Mouse (Mus musculus): ENCODE data around the gene Fcgr4. TPM values are rescaled to one million over a fixed set of nuclear protein-coding genes. Genes with fewer than 3 reads are reported as not detected.
"Not testable (repeated sequence)": the region's sequence is repeated elsewhere in the genome, so short reads cannot be mapped to it uniquely, and the experiment has no call there.

The Fcgr4 gene
- total RNA-seq (2014; rRNA removed; ENCODE audit: low replicate concordance) (0.23 and 1.7 TPM in 2 replicates), polyA plus RNA-seq (2015; fragmentation: Nextera tagmentation; extraction: Ambion mirVana) (0.60 and 1.0 TPM in 2 replicates)

DNA sequence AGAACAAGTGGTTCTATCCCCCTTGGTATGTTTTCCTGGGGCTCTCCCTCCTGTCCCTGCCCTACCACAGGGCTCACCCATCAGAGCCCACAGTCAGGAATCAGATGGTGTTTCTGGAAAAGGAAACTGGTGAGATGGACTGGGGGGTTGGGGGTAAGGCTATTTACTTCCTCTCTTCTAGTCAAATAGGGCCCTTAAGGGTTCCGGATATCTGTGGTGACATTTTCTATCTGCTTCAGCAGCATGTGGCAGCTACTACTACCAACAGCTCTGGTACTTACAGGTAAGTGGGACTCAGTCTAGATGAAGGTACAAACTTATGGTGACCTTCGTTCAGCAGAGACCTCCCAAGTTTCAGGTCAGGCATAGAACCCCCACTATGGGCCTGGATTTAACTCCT is at the start of gene Fcgr4:
Fcgr4 (plus strand) TSS at position 184 of the 400 bp plus-strand sequence.
- H3K4me3 ChIP-seq (ENCODE audit: low read depth, low read length): no peak within 1 kb of the TSS
- 69% methylated on average over 2 of the region's 2 CpGs for WGBS
- H3K27ac ChIP-seq (ENCODE audit: low read depth): no peak within 1 kb of the TSS
- no peaks in the 10 kb centered on the region for H3K9me3 ChIP-seq (replicated peaks; ENCODE audit: control insufficient read depth, low read length)
- no peaks in the 10 kb centered on the region for H3K4me1 ChIP-seq (ENCODE audit: control insufficient read depth, insufficient read depth)
- TF ChIP-seq CTCF (IDR thresholded peaks at IDR 0.05; ENCODE audit: low read depth) (no peak), EP300 (IDR thresholded peaks at IDR 0.05; ENCODE audit: low read depth) (no peak)
- no peaks in the 10 kb centered on the region for H3K27me3 ChIP-seq (ENCODE audit: control insufficient read depth, insufficient read depth, low read length)
- H3K9ac ChIP-seq (replicated peaks; ENCODE audit: low read depth, low read length): no peak within 1 kb of the TSS
- ATAC-seq (ENCODE audit: insufficient read depth, low read depth) (no peak), DNase-seq (ENCODE audit: low spot score) (no peak)
- no peak within 1 kb of the TSS for H3K4me2 ChIP-seq (ENCODE audit: low read depth, low read length)
- no peaks in the 10 kb centered on the region for H3K36me3 ChIP-seq (replicated peaks; ENCODE audit: control insufficient read depth, insufficient read depth, low read length)

DNA sequence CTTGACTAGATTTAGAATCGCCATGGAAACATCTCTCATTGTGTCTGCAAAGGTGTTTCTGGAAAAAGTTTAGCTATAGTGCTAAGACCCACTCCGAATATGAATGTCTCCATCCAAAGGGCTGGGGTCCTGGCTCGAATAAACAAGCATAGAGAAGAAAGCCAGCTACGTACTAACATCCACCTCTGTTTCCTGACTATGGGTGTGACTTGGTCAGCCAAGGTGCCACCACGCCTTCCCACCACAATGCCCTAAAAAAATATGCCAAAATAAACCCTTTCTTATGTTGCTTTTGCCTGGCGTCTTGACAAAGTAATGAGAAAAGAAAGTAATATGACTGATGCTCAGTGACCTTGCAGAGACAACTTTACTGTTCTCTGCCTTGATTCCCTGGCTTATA is 46.2 kb upstream of the Fcgr4 start:
- Histone ChIP-seq H3K4me3 (ENCODE audit: low read depth, low read length) (no peak overlapping the region), H3K27ac (ENCODE audit: low read depth) (no peak overlapping the region), H3K4me1 (ENCODE audit: control insufficient read depth, insufficient read depth) (no peaks in the 10 kb centered on the region), H3K9me3 (replicated peaks; ENCODE audit: control insufficient read depth, low read length) (no peaks in the 10 kb centered on the region), H3K4me2 (ENCODE audit: low read depth, low read length) (no peak overlapping the region), H3K27me3 (ENCODE audit: control insufficient read depth, insufficient read depth, low read length) (no peaks in the 10 kb centered on the region), H3K9ac (replicated peaks; ENCODE audit: low read depth, low read length) (no peak overlapping the region), H3K36me3 (replicated peaks; ENCODE audit: control insufficient read depth, insufficient read depth, low read length) (no peaks in the 10 kb centered on the region)
- WGBS: 71% methylated on average over 6 of the region's 6 CpGs
- DNase-seq (ENCODE audit: low spot score) (no peak), ATAC-seq (ENCODE audit: insufficient read depth, low read depth) (no peak)
- TF ChIP-seq EP300 (IDR thresholded peaks at IDR 0.05; ENCODE audit: low read depth) (no peak), CTCF (IDR thresholded peaks at IDR 0.05; ENCODE audit: low read depth) (no peak)

- Histone ChIP-seq H3K4me1 (ENCODE audit: control insufficient read depth, insufficient read depth) (no peaks in the 10 kb centered on the region), H3K4me3 (ENCODE audit: low read depth, low read length) (no peak overlapping the region), H3K36me3 (replicated peaks; ENCODE audit: control insufficient read depth, insufficient read depth, low read length) (no peaks in the 10 kb centered on the region), H3K27ac (ENCODE audit: low read depth) (no peak overlapping the region), H3K4me2 (ENCODE audit: low read depth, low read length) (no peak overlapping the region), H3K27me3 (ENCODE audit: control insufficient read depth, insufficient read depth, low read length) (no peaks in the 10 kb centered on the region), H3K9ac (replicated peaks; ENCODE audit: low read depth, low read length) (no peak overlapping the region), H3K9me3 (replicated peaks; ENCODE audit: control insufficient read depth, low read length) (no peaks in the 10 kb centered on the region)
- WGBS: 63% methylated on average over 4 of the region's 4 CpGs
- TF ChIP-seq CTCF (IDR thresholded peaks at IDR 0.05; ENCODE audit: low read depth) (no peak), EP300 (IDR thresholded peaks at IDR 0.05; ENCODE audit: low read depth) (no peak)
- ATAC-seq (ENCODE audit: insufficient read depth, low read depth) (no peak), DNase-seq (ENCODE audit: low spot score) (no peak)
These were observed 45.8 kb upstream of the Fcgr4 start for GRCm38 (mm10) chr1:170972936-170973335.

DNA sequence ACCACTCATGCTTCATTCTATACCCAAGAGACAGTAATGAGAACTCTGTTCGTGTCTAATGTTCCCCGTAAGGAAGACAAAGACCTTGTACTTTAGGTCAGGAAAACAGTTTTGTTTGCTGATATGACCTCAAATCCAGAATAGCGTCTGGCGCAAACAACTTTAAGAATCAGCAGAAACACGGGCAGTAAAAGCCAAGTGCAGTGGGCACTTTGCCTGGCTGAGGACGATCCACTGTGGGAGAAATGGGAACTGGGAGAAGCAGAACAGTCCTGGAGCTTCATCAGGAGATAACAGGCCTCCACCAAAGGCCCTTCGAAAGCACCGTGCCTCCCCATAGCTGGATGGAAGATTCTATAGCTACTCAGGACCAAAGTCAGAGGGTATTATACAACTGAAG is 44.5 kb upstream of the Fcgr4 start:
- H3K9me3 ChIP-seq (replicated peaks; ENCODE audit: control insufficient read depth, low read length): no peaks in the 10 kb centered on the region
- no peaks in the 10 kb centered on the region for H3K4me1 ChIP-seq (ENCODE audit: control insufficient read depth, insufficient read depth)
- H3K9ac ChIP-seq (replicated peaks; ENCODE audit: low read depth, low read length): no peak overlapping the region
- TF ChIP-seq EP300 (IDR thresholded peaks at IDR 0.05; ENCODE audit: low read depth) (no peak), CTCF (IDR thresholded peaks at IDR 0.05; ENCODE audit: low read depth) (no peak)
- no peak overlapping the region for H3K4me3 ChIP-seq (ENCODE audit: low read depth, low read length)
- WGBS: 67% methylated on average over 8 of the region's 8 CpGs
- H3K36me3 ChIP-seq (replicated peaks; ENCODE audit: control insufficient read depth, insufficient read depth, low read length): no peaks in the 10 kb centered on the region
- no peak overlapping the region for H3K27ac ChIP-seq (ENCODE audit: low read depth)
- DNase-seq (ENCODE audit: low spot score) (no peak), ATAC-seq (ENCODE audit: insufficient read depth, low read depth) (no peak)
- H3K27me3 ChIP-seq (ENCODE audit: control insufficient read depth, insufficient read depth, low read length): no peaks in the 10 kb centered on the region
- H3K4me2 ChIP-seq (ENCODE audit: low read depth, low read length): no peak overlapping the region

DNA sequence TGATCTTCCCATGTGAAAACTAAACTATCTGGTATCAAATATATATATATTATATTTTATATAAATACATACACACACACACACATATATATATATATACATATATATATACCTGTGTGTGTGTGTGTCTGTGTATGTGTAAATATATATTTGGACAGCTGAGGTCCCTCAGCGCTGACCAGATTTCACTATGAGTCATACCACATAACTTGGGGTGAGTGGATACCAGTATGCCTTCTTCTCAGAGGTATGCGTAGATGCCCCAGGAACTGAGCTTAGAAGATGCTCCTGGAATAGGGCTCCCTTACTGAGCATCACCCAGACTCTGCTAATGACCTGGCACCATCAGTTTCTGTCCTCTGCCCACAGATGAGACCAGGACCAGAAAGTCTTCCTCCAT is 44.0 kb upstream of the Fcgr4 start:
- H3K4me1 ChIP-seq (ENCODE audit: control insufficient read depth, insufficient read depth): no peaks in the 10 kb centered on the region
- no peak overlapping the region for H3K4me2 ChIP-seq (ENCODE audit: low read depth, low read length)
- DNase-seq (ENCODE audit: low spot score) (no peak), ATAC-seq (ENCODE audit: insufficient read depth, low read depth) (no peak)
- H3K27me3 ChIP-seq (ENCODE audit: control insufficient read depth, insufficient read depth, low read length): no peaks in the 10 kb centered on the region
- no peak overlapping the region for H3K27ac ChIP-seq (ENCODE audit: low read depth)
- no peaks in the 10 kb centered on the region for H3K36me3 ChIP-seq (replicated peaks; ENCODE audit: control insufficient read depth, insufficient read depth, low read length)
- H3K4me3 ChIP-seq (ENCODE audit: low read depth, low read length): no peak overlapping the region
- no peaks in the 10 kb centered on the region for H3K9me3 ChIP-seq (replicated peaks; ENCODE audit: control insufficient read depth, low read length)
- WGBS: 94% methylated on average over 2 of the region's 2 CpGs
- no peak overlapping the region for H3K9ac ChIP-seq (replicated peaks; ENCODE audit: low read depth, low read length)
- TF ChIP-seq CTCF (IDR thresholded peaks at IDR 0.05; ENCODE audit: low read depth): no peak
- TF ChIP-seq EP300 (IDR thresholded peaks at IDR 0.05; ENCODE audit: low read depth): no peak

DNA sequence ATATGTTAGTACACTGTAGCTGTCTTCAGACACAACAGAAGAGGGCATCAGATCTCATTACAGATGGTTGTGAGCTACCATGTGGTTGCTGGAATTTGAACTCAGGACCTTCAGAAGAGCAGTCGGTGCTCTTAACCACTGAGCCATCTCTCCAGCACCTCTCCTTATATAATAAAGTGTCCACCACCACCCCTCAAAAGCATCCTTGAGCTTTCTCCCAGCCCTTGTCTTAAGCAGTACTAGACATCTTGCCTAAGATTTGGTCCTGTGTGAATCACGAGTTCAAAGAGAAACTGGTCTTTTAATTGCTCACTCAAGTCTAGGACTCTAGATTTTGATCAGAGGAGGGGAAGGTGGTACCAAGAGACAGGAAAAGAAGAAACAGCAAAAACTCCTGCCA is 43.4 kb upstream of the Fcgr4 start:
- not testable (repeated sequence) for H3K27ac ChIP-seq (ENCODE audit: low read depth); H3K4me2 ChIP-seq (ENCODE audit: low read depth, low read length); H3K36me3 ChIP-seq (replicated peaks; ENCODE audit: control insufficient read depth, insufficient read depth, low read length); H3K27me3 ChIP-seq (ENCODE audit: control insufficient read depth, insufficient read depth, low read length); DNase-seq (ENCODE audit: low spot score); H3K4me3 ChIP-seq (ENCODE audit: low read depth, low read length); ATAC-seq (ENCODE audit: insufficient read depth, low read depth); H3K9me3 ChIP-seq (replicated peaks; ENCODE audit: control insufficient read depth, low read length); H3K4me1 ChIP-seq (ENCODE audit: control insufficient read depth, insufficient read depth); H3K9ac ChIP-seq (replicated peaks; ENCODE audit: low read depth, low read length)
- WGBS: 70% methylated on average over 2 of the region's 2 CpGs
